Mouse (Mus musculus) lung, embryonic 15.5 days (tissue): ENCODE data around the gene Cyth2. TPM values are rescaled to one million over a fixed set of nuclear protein-coding genes. Genes with fewer than 3 reads are reported as not detected.

ENCODE experiments used
- ATAC-seq: fragments of 200-750 bp; cut with Nextera tagmentation; 2 replicates; pipeline ENCODE4 v1.8.0; 2017; ENCODE audit warnings: moderate number of reproducible peaks, borderline replicate concordance; ENCODE audit not compliant: low FRiP score, low TSS enrichment; ENCODE audit errors: extremely low read depth
- H3K27ac ChIP-seq: fragments of 300-500 bp; sonication (generic); 2 replicates; pipeline ENCODE4 v1.5.1; 2015; ENCODE audit warnings: moderate library complexity, mild to moderate bottlenecking, inconsistent platforms
- H3K27me3 ChIP-seq: fragments of 300-500 bp; sonication (generic); 2 replicates; pipeline ENCODE4 v1.6.1; 2015; ENCODE audit warnings: inconsistent platforms
- H3K36me3 ChIP-seq: fragments of 300-500 bp; sonication (generic); 2 replicates; pipeline ENCODE4 v1.6.1; 2015; ENCODE audit warnings: inconsistent platforms
- H3K4me1 ChIP-seq: fragments of 300-500 bp; sonication (generic); 2 replicates; pipeline ENCODE4 v1.6.1; 2015; ENCODE audit warnings: inconsistent platforms
- H3K4me2 ChIP-seq: fragments of 300-500 bp; sonication (generic); 2 replicates; pipeline ENCODE4 v1.6.1; 2015; ENCODE audit warnings: inconsistent platforms, mild to moderate bottlenecking, moderate library complexity
- H3K4me3 ChIP-seq: fragments of 300-500 bp; sonication (generic); 2 replicates; pipeline ENCODE4 v1.5.1; 2015; ENCODE audit warnings: mild to moderate bottlenecking, inconsistent platforms
- H3K9ac ChIP-seq: fragments of 300-500 bp; sonication (generic); 2 replicates; pipeline ENCODE4 v1.6.1; 2015; ENCODE audit warnings: inconsistent platforms
- H3K9me3 ChIP-seq: fragments of 300-500 bp; sonication (generic); 2 replicates; pipeline ENCODE4 v1.6.1; 2016; ENCODE audit warnings: inconsistent platforms
- WGBS: fragments of 180-500 bp; shearing (Covaris S2); methylation state at CpG from one replicate; pipeline ENCODE4 v1.1.7; 2015; 5-methylcytosine and 5-hydroxymethylcytosine counted together
- polyA plus RNA-seq: library from polyadenylated mRNA; unstranded; fragments of >200 nt; fragmentation: Nextera tagmentation; extraction: Ambion mirVana; gene quantifications from 2 replicates; pipeline ENCODE4 v1.2.1, GENCODE M21; 2015

The Cyth2 gene
- polyA plus RNA-seq, 1 experiment from 2014 or later = 122 TPM

DNA sequence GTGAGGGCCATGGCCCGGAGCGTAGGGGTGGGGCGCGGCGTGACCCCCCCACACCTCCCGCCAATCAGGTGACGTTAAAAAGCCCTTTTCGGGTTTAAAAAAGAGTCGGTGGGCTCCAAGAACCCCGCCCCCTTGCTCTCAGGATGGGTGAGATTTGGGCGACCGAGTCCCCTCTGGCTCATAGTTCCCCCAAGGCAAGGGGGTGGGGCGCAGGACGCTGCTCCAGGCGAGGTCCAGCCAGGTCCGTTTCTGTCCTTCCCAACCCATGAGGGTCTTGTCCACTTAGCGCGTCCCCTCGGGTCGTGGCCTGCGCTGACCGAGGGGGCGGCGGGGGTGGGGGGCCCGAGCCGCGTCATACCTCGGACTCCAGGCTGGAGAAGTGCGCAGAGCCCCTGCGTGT, 18.0 kb upstream of the Cyth2 start:
- Histone ChIP-seq H3K36me3 (peaks cover 17% of the 10 kb centered on the region), H3K4me3 (peak overlapping the region; percentile 45), H3K4me2 (peak overlapping the region; percentile 73), H3K9ac (0 out of 2 replicates have a peak overlapping the region, but pooled peaks have one; percentile 17), H3K27ac (no peak overlapping the region), H3K27me3 (peaks cover 50% of the 10 kb centered on the region), H3K4me1 (peaks cover 36% of the 10 kb centered on the region), H3K9me3 (no peaks in the 10 kb centered on the region)
- WGBS = 7% methylated on average over 30 of the region's 30 CpGs
- no peak for ATAC-seq

DNA sequence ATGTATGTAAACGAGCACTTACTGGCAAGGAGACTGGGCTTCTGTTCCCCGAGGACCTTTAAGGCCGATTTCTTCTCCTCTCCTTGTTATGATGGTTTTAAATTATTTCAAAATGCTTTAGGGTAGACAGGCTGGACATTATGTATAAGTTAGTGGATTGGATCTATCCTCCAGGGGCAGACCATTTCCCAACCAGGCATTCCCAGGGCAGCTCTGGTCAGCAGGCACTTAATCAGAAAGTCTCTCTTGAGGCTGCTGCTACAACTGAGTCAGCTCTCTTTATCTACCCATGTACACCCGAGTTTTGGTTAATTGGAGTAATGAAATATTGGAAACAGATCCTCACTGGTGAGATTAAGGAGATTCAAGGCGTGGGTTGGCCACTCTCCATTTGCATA, 16.7 kb upstream of the Cyth2 start:
- Histone ChIP-seq H3K9ac (peak overlapping the region; percentile 73), H3K4me3 (peak overlapping the region; percentile 89), H3K36me3 (peaks cover 30% of the 10 kb centered on the region), H3K27ac (peak overlapping the region; percentile 58; the same call in 1 of the 2 replicates), H3K4me2 (peak overlapping the region; percentile 79), H3K9me3 (no peaks in the 10 kb centered on the region), H3K4me1 (peaks cover 36% of the 10 kb centered on the region), H3K27me3 (peaks cover 50% of the 10 kb centered on the region)
- WGBS = 25% methylated on average over 5 of the region's 5 CpGs
- ATAC-seq = no peak

GRCm38 (mm10) chr7:45830427-45831127, 16.2 kb upstream of the Cyth2 start, which contains the start of gene Grwd1:
Grwd1 (minus strand) TSS chr7:45830944.
- Histone ChIP-seq H3K4me3 (peak within 1 kb of the TSS; percentile 89), H3K9me3 (no peaks in the 10 kb centered on the region), H3K4me1 (peaks cover 36% of the 10 kb centered on the region), H3K36me3 (peaks cover 35% of the 10 kb centered on the region), H3K27ac (peak within 1 kb of the TSS; percentile 58), H3K27me3 (peaks cover 47% of the 10 kb centered on the region), H3K4me2 (peak within 1 kb of the TSS; percentile 79), H3K9ac (peak within 1 kb of the TSS; percentile 73)
- peak; percentile 72; the same call in 1 of the 2 replicates for ATAC-seq
- under 1% methylated on average over 35 of the region's 35 CpGs for WGBS

DNA sequence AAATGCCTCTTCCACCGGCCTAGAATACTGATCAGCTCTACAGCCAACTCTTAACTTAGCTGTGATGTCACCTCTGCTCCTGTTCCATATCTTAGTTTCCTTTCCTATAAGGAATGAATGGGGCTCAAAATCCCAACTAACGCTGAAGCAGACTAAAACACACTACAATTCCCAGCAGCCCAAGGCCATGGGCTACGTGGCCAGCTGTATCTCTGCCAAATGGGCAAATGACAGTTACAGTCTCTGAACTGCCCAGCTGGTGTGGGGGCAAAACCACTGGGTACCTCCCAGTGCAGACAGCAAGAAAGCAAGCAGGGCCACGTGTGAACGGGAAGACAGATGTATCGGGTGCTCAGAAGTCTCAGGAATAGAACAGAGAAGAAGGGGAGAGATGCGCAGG, 12.2 kb upstream of the Cyth2 start:
- Histone ChIP-seq H3K4me1 (peaks cover 18% of the 10 kb centered on the region), H3K9ac (no peak overlapping the region), H3K27ac (no peak overlapping the region), H3K27me3 (peaks cover 8% of the 10 kb centered on the region), H3K4me2 (no peak overlapping the region), H3K4me3 (no peak overlapping the region), H3K9me3 (no peaks in the 10 kb centered on the region), H3K36me3 (peaks cover 59% of the 10 kb centered on the region)
- ATAC-seq = no peak
- 93% methylated on average over 7 of the region's 7 CpGs for WGBS

GRCm38 (mm10) chr7:45824598-45824997, 10.2 kb upstream of the Cyth2 start, which contains the start of gene Kcnj14:
Kcnj14 (minus strand) TSS chr7:45824782.
- Histone ChIP-seq H3K9me3 (no peaks in the 10 kb centered on the region), H3K4me3 (no peak within 1 kb of the TSS), H3K27ac (no peak within 1 kb of the TSS), H3K36me3 (peaks cover 59% of the 10 kb centered on the region), H3K27me3 (no peaks in the 10 kb centered on the region; the same call in 1 of the 2 replicates), H3K9ac (no peak within 1 kb of the TSS), H3K4me2 (no peak within 1 kb of the TSS), H3K4me1 (peaks cover 6% of the 10 kb centered on the region)
- WGBS = 68% methylated on average over 7 of the region's 7 CpGs
- ATAC-seq = no peak

DNA sequence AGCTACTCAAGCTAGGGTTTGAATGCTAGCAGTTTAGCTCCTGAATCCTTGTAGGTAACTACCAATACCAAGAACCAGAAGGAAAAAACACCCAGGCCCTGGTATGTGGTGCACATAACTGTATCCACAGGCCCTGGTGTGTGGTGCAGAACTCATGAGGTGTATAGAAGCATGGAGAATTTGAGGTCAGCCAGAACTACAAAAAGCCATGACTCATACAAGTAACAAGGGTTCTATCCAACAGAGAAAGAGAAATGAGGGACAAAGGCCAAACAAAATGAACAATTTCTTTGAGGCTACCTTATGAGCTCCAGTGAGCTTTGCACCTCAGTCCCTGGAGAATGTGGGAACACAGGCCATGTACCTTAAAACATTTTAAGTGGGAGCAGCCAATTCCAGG, 6.5 kb upstream of the Cyth2 start:
- Histone ChIP-seq H3K4me2 (no peak overlapping the region), H3K27me3 (no peaks in the 10 kb centered on the region; the same call in 1 of the 2 replicates), H3K9me3 (no peaks in the 10 kb centered on the region), H3K4me3 (no peak overlapping the region), H3K27ac (no peak overlapping the region), H3K9ac (no peak overlapping the region), H3K36me3 (peaks cover 27% of the 10 kb centered on the region), H3K4me1 (peaks cover 2% of the 10 kb centered on the region; the same call in 1 of the 2 replicates)
- ATAC-seq = no peak

GRCm38 (mm10) chr7:45819843-45820242, 5.5 kb upstream of the Cyth2 start:
- no peak overlapping the region for H3K9ac ChIP-seq
- H3K4me3 ChIP-seq = peak overlapping the region; percentile 17; the same call in 1 of the 2 replicates
- ATAC-seq = no peak

GRCm38 (mm10) chr7:45815984-45816351, 1.6 kb upstream of the Cyth2 start:
- peaks cover 24% of the 10 kb centered on the region for H3K4me1 ChIP-seq
- 58% methylated on average over 2 of the region's 2 CpGs for WGBS
- H3K9ac ChIP-seq = no peak overlapping the region
- no peaks in the 10 kb centered on the region for H3K9me3 ChIP-seq
- ATAC-seq = no peak
- H3K4me2 ChIP-seq = no peak overlapping the region
- no peaks in the 10 kb centered on the region; the same call in 1 of the 2 replicates for H3K27me3 ChIP-seq
- H3K4me3 ChIP-seq = no peak overlapping the region
- H3K36me3 ChIP-seq = peaks cover 20% of the 10 kb centered on the region
- no peak overlapping the region for H3K27ac ChIP-seq

More at GRCm38 (mm10) chr7:45819843-45820242, 5.5 kb upstream of the Cyth2 start:
- Histone ChIP-seq H3K27me3 (no peaks in the 10 kb centered on the region; the same call in 1 of the 2 replicates), H3K27ac (no peak overlapping the region), H3K4me1 (peaks cover 9% of the 10 kb centered on the region), H3K4me2 (peak overlapping the region; percentile 48), H3K9me3 (no peaks in the 10 kb centered on the region), H3K36me3 (peaks cover 17% of the 10 kb centered on the region)
- 11% methylated on average over 25 of the region's 25 CpGs for WGBS

GRCm38 (mm10) chr7:45815323-45815983, 1.1 kb upstream of the Cyth2 start:
- ATAC-seq = no peak
- peaks cover 24% of the 10 kb centered on the region for H3K4me1 ChIP-seq
- H3K4me3 ChIP-seq = 0 out of 2 replicates have a peak overlapping the region, but pooled peaks have one; percentile 90
- no peaks in the 10 kb centered on the region for H3K9me3 ChIP-seq
- no peak overlapping the region for H3K9ac ChIP-seq
- 66% methylated on average over 10 of the region's 10 CpGs for WGBS
- H3K36me3 ChIP-seq = peaks cover 25% of the 10 kb centered on the region
- 0 out of 2 replicates have a peak overlapping the region, but pooled peaks have one; percentile 24 for H3K27ac ChIP-seq
- H3K27me3 ChIP-seq = no peaks in the 10 kb centered on the region
- peak overlapping the region; percentile 58; the same call in 1 of the 2 replicates for H3K4me2 ChIP-seq

GRCm38 (mm10) chr7:45814841-45815240, 460 bp upstream of the Cyth2 start:
- ATAC-seq = no peak
- Histone ChIP-seq H3K4me3 (peak overlapping the region; percentile 90), H3K4me1 (peaks cover 22% of the 10 kb centered on the region), H3K9me3 (no peaks in the 10 kb centered on the region), H3K27me3 (no peaks in the 10 kb centered on the region), H3K27ac (0 out of 2 replicates have a peak overlapping the region, but pooled peaks have one; percentile 24), H3K4me2 (peak overlapping the region; percentile 58), H3K9ac (no peak overlapping the region), H3K36me3 (peaks cover 31% of the 10 kb centered on the region)
- WGBS = 3% methylated on average over 5 of the region's 5 CpGs

- WGBS = 79% methylated on average over 8 of the region's 8 CpGs
Observed at GRCm38 (mm10) chr7:45812921-45813320, 1.5 kb downstream of the Cyth2 start.

More at GRCm38 (mm10) chr7:45812921-45813320, 1.5 kb downstream of the Cyth2 start:
- peak overlapping the region; percentile 72 for H3K4me2 ChIP-seq
- no peaks in the 10 kb centered on the region for H3K27me3 ChIP-seq
- peak overlapping the region; percentile 100 for H3K9ac ChIP-seq
- no peaks in the 10 kb centered on the region for H3K9me3 ChIP-seq
- H3K27ac ChIP-seq = no peak overlapping the region
- peaks cover 50% of the 10 kb centered on the region for H3K36me3 ChIP-seq
- peak overlapping the region; percentile 90 for H3K4me3 ChIP-seq
- ATAC-seq = no peak
- peaks cover 21% of the 10 kb centered on the region for H3K4me1 ChIP-seq
